Mouse (Mus musculus) kidney, adult 8-10 months (tissue): ENCODE data around the gene Olfr699.
"Not testable (repeated sequence)": the region's sequence is repeated elsewhere in the genome, so short reads cannot be mapped to it uniquely, and the experiment has no call there.

ENCODE experiments used
- DNase-seq, 2 experiments: peaks; one replicate each; pipeline ENCODE4 v3.0.0; 2022

The Olfr699 gene

DNA sequence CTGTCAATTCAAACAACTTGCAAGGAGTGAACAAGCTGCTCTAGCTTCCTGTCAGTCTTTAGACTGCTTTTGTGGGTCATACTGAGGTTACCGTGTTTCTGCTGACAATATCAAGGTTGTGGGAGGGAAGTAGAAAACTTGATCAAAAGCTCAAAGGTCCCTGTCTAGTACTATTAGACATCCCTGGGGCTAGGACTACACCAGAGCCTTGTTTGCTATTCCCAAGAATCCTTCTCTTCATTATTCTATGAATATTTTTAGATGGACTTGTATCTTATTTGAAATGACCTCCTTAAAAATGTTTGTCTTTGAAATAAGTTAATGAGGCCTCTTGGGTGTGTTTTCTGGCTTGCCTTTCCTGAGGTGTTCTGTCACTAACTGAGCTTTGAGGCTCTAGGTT is at the start of gene Olfr699:
TSS of gene Olfr699 (minus strand) at position 101 of the 400 bp plus-strand sequence.
- no peak for DNase-seq

DNA sequence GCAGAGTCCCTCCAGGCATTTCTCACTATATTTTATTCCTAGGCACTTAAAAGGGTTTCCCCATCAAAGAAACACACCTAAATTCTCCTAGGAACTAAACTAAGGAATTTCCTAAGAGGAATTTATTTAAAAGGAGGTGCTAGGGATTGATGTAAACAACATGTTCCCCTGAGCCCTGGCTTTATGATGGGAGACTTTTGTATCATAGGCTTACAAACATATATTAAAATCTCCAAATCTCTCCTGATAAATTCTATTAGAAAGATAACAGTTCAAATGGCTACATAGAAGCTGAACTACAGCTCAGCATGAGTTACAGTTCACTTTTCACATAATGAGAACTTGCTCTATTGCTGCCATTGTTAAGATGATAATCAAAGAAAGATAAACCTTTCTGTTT is 40.8 kb upstream of the Olfr699 start, which contains the start of gene Olfr702:
TSS of gene Olfr702 (minus strand) at position 101 of the 400 bp plus-strand sequence.
- DNase-seq: no peak

DNA sequence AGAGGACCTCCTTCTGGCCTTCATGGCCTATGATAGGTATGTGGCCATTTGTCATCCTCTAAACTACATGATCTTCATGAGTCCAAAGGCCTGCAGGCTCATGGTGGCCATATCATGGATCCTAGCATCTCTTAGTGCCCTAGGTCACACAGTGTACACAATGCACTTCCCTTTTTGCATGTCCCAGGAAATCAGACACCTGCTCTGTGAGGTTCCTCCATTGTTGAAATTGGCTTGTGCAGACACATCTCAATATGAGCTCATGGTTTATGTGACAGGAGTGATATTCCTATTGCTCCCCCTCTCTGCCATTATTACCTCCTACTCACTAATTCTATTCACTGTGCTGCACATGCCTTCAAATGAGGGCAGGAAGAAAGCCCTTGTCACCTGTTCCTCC is 25.4 kb upstream of the Olfr699 start:
- DNase-seq: no peak

DNA sequence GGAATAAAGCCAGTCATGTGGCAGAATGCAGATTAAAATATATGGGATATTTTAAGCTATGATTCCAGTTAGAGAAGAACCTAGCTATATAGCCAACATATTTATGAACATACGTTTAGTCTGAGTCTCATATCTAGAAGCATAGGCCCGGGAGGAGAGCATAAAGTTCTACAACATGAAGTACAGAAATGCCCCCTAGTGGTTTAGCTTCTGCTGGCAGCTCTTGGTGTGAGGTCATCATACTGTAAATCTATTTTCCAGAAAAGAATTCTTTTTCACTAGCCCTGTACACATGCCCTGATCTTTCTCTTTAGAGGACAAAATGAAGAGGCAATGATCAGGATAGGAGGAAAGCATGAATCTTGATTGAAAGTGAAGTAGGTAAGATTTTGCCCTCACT is 22.8 kb upstream of the Olfr699 start:
- DNase-seq: no peak

DNA sequence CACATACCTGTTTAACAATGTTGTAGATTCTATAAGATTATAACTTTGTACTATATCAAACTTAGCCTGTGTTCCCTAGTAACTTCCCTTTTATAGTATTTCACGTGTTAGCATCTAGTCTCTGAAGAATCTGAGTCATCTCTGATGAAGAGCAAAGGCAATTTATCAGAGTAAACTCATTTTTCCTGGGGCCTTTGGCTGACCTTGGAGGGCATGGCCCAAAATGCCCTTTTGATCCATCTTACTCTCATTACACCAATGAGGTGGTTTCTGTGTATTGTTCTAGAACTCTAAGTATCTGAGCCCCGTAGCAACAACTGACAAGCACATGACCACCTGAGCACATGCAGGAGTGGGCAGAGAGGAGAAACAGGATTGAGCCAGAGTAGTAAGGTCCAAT is 20.8 kb upstream of the Olfr699 start, which contains the start of gene Olfr701:
TSS of gene Olfr701 (plus strand) at position 301 of the 400 bp plus-strand sequence.
- DNase-seq: no peak

DNA sequence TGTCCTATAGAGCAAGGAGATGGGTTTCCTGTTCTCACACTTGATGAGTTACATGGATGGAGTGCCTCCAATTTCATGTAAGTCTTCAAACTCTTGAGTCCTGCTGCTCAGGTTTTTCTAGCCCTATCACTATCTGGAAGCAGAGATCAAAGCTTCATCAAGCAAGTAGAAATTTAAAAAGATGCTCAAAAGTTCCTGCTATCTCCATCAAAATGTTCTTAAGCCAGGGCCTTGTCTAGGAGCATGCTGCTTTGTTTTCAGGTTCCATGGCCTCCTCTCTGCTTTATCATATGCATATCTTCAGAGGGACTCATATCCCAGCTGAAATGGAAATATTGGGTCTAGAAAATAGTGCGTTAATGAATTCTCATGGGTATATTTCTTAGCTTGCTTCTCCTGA is 15.7 kb upstream of the Olfr699 start, which contains the start of gene Olfr700:
TSS of gene Olfr700 (minus strand) at position 101 of the 400 bp plus-strand sequence.
- no peak for DNase-seq

DNA sequence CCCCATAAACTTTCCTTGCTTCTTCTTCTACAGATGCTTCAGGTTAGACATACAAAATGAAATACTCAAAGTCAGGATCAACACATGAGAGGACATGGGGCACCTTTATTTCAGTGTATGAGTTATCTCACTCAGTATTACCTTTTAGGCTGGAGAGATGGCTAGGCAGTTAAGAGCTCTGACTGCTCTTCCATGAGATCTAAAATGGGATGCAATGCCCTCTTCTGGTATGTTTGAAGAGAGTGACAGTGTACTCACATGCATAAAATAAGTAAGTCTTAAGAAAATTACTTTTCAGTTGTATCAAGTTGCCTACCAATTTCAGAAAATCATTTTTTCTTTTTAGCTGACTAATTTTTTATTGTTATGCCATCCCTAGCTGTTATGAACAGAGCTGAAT is 4.7 kb downstream of the Olfr699 start:
- DNase-seq: no peak

DNA sequence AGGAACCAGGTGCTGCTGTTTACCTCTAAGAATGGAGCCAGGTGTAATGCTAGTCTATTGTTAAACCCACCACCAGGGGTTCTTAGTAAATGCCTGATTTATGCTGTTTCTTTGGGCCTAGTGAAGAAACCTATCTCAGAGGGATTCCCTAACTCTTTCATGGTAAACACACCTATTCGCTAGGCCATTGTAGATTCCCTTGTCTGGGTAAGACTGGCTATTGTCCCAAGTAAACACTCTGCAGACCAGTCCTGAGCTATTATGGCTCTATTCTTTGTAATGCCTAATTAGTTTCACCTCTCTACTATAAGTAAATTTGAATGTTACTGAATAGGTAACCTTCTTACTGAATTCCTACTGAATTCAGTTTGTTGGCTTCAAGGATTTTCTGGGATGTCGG is 32.0 kb downstream of the Olfr699 start:
- not testable (repeated sequence) for DNase-seq

DNA sequence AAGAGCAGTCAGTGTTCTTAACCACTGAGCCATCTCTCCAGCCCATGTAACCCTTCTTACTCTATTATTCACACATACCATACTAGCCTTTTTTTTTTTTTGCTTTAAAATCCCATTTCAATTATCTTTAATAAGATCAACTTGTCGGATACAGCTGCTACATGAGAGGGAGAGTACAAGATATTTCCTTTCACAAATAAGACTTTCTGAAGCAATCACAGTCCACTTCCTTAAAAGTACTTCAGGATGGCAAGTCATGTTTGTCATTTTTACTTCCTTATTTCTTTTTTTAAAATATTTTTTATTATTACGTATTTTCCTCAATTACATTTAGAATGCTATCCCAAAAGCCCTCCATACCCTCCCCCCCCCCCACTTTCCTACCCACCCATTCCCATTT is 34.2 kb downstream of the Olfr699 start:
- no peak for DNase-seq

DNA sequence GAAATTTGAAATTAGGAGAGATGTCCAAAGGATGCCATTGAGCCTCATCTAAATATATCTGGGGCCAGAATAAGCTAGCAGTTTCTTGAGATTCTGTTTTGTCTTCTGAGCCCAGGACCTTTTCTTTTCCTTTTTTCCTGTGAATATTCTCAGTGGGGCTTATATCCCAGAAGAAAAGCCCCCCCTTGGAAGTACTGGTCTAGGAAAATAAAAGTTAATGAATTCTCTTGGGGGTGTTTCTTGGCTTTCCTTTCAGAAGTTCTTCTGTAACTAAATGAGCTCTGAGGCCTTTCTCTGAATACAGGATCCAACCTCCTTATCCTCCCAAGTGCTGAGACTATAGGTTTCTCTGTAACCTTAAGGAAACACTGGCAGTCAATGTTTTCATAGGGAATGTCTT is 37.7 kb downstream of the Olfr699 start, which contains the start of gene Olfr698:
TSS of gene Olfr698 (minus strand) at position 101 of the 400 bp plus-strand sequence.
- no peak for DNase-seq

DNA sequence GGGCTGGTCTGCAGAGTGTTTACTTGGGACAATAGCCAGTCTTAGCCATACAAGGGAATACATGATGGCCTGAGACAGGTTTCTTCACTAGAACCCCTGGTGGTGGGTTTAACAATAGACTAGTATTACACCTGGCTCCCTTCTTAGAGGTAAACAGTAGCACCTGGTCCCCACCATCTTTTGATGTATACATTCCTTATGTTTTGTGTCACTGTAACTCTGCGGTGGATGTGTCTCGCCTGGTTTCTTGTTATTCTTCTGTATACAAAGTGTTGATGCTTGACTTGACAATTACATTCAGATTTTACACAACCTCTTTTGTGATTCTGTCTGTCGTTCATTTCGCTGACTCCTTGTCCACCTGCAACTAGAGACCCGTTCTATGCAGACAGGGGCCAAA is 47.2 kb downstream of the Olfr699 start:
- DNase-seq: no peak

DNA sequence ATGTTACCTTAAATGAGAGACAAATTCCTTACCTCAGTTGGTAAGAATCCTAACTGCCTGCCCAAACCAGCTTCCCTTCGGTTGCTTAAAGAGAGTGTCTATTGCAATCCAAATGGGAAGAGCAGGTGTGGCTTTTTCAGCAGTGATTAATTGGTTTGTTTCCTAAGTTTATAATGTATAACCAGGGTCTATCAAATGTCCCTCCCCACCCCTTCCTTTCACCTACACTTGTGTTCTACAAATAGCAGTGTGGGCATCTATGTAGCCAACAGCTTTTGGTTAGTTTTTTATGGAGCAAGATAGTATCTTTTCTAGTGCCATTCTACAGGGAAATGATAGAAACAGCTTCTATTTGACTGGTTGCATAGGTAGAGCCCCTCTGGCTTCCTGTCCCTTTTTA is 50.7 kb downstream of the Olfr699 start, which contains the start of gene Olfr697:
TSS of gene Olfr697 (minus strand) at position 101 of the 400 bp plus-strand sequence.
- no peak for DNase-seq
